Mouse (Mus musculus): ENCODE results near the gene Kirrel3.

DNA sequence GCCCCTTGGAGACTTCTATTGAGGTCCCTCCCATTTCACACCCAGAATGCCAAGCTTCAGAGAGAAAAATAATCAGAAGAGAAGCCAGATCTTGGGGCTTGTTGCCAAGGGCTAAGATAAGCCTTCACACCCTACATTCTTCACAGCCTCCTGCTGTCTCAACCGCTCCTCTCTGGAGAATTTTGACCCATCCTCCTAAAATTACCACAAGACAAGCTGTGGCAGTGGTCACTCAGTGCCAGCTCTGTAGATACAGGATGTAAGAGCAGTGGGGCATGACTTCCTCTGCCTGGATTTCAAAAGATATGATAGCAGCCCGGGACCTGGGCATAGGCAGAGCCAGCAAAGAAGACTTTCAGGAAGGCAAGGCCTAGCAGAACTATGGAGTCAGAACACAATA lies 575.8 kb downstream of the Kirrel3 start:
- TF ChIP-seq CTCF (IDR thresholded peaks at IDR 0.05; ENCODE audit: low read depth) (no peak), EP300 (IDR thresholded peaks at IDR 0.05; ENCODE audit: low read depth) (no peak)
